Mouse (Mus musculus): ENCODE measurements around the gene Cd59b.
A peak's percentile ranks its signal among the peaks of the same experiment; 100 is the strongest.

Gene Cd59b

GRCm38 (mm10) chr2:104069704-104070185 lies at the start of gene Cd59b:
Gene Cd59b, plus strand, starts transcription at chr2:104069849.
- DNase-seq (ENCODE audit: extremely low read depth, insufficient read length, low spot score) = peak; percentile 32

GRCm38 (mm10) chr2:104023096-104023495 lies 46.6 kb upstream of the Cd59b start:
- no peak for DNase-seq (ENCODE audit: extremely low read depth, insufficient read length, low spot score)

GRCm38 (mm10) chr2:104024656-104025055 lies 45.0 kb upstream of the Cd59b start:
- DNase-seq (ENCODE audit: extremely low read depth, insufficient read length, low spot score) = no peak

GRCm38 (mm10) chr2:104027458-104028138 lies 42.1 kb upstream of the Cd59b start, which contains the start of gene Fbxo3:
Gene Fbxo3, plus strand, starts transcription at chr2:104027721.
- DNase-seq (ENCODE audit: extremely low read depth, insufficient read length, low spot score) = peak; percentile 82

GRCm38 (mm10) chr2:104028139-104028723 lies 41.4 kb upstream of the Cd59b start, which contains the start of gene 4931422A03Rik:
Gene 4931422A03Rik, minus strand, starts transcription at chr2:104028361.
- no peak for DNase-seq (ENCODE audit: extremely low read depth, insufficient read length, low spot score)

GRCm38 (mm10) chr2:104029074-104029473 lies 40.6 kb upstream of the Cd59b start:
- DNase-seq (ENCODE audit: extremely low read depth, insufficient read length, low spot score) = no peak

- DNase-seq (ENCODE audit: extremely low read depth, insufficient read length, low spot score) = no peak
Measured at GRCm38 (mm10) chr2:104030381-104030780, 39.3 kb upstream of the Cd59b start.

GRCm38 (mm10) chr2:104032056-104032455 lies 37.6 kb upstream of the Cd59b start:
- DNase-seq (ENCODE audit: extremely low read depth, insufficient read length, low spot score) = no peak

GRCm38 (mm10) chr2:104034832-104035472 lies 34.7 kb upstream of the Cd59b start:
- peak; percentile 17 for DNase-seq (ENCODE audit: extremely low read depth, insufficient read length, low spot score)

- DNase-seq (ENCODE audit: extremely low read depth, insufficient read length, low spot score) = no peak
Measured at GRCm38 (mm10) chr2:104035595-104035994, 34.1 kb upstream of the Cd59b start.

GRCm38 (mm10) chr2:104036316-104036715 lies 33.3 kb upstream of the Cd59b start:
- DNase-seq (ENCODE audit: extremely low read depth, insufficient read length, low spot score) = no peak

GRCm38 (mm10) chr2:104038236-104038635 lies 31.4 kb upstream of the Cd59b start:
- no peak for DNase-seq (ENCODE audit: extremely low read depth, insufficient read length, low spot score)

- no peak for DNase-seq (ENCODE audit: extremely low read depth, insufficient read length, low spot score)
Measured at GRCm38 (mm10) chr2:104041632-104042031, 28.0 kb upstream of the Cd59b start.

GRCm38 (mm10) chr2:104042766-104043165 lies 26.9 kb upstream of the Cd59b start:
- no peak for DNase-seq (ENCODE audit: extremely low read depth, insufficient read length, low spot score)

- no peak for DNase-seq (ENCODE audit: extremely low read depth, insufficient read length, low spot score)
Measured at GRCm38 (mm10) chr2:104043624-104044478, 25.8 kb upstream of the Cd59b start.

GRCm38 (mm10) chr2:104044479-104045080 lies 25.1 kb upstream of the Cd59b start:
- DNase-seq (ENCODE audit: extremely low read depth, insufficient read length, low spot score) = no peak

- no peak for DNase-seq (ENCODE audit: extremely low read depth, insufficient read length, low spot score)
Measured at GRCm38 (mm10) chr2:104058381-104058780, 11.3 kb upstream of the Cd59b start.

- no peak for DNase-seq (ENCODE audit: extremely low read depth, insufficient read length, low spot score)
Measured at GRCm38 (mm10) chr2:104058954-104059353, 10.7 kb upstream of the Cd59b start.

GRCm38 (mm10) chr2:104059786-104060185 lies 9.9 kb upstream of the Cd59b start:
- no peak for DNase-seq (ENCODE audit: extremely low read depth, insufficient read length, low spot score)

- DNase-seq (ENCODE audit: extremely low read depth, insufficient read length, low spot score) = no peak
Measured at GRCm38 (mm10) chr2:104060996-104061395, 8.7 kb upstream of the Cd59b start.
